In genomic region chr11:57805047-57805446, GRCm38 (mm10) we compare ENCODE assay signal across 27 mouse cellular contexts. TPM values are rescaled to one million over a fixed set of nuclear protein-coding genes. Genes with fewer than 3 reads are reported as not detected.
"Had no signal": no experiment of that assay in that cellular context is flagged by ENCODE, and none has a peak within 500 bp of the region (broad histone marks: within the 10 kb centered on the region; RNA-seq: fewer than 3 reads in every experiment).

No protein-coding gene starts in this region.

- H3K27ac ChIP-seq: kidney, postnatal 0 days; layer of hippocampus, adult 2 months; left cerebral cortex, adult 2 months; liver, embryonic 13.5 days; neural tube, embryonic 12.5 days; neural tube, embryonic 15.5 days; stomach, postnatal 0 days had no signal

- H3K27me3 ChIP-seq: neural tube, embryonic 12.5 days; neural tube, embryonic 15.5 days had no signal

- H3K9me3 ChIP-seq: liver, embryonic 13.5 days; neural tube, embryonic 12.5 days; neural tube, embryonic 15.5 days had no signal

- H3K4me2 ChIP-seq: liver, embryonic 13.5 days; midbrain, embryonic 11.5 days; neural tube, embryonic 12.5 days; neural tube, embryonic 15.5 days had no signal

- DNase-seq: kidney, adult 9 months; kidney, postnatal 25 days; layer of hippocampus, adult 9-11 months; layer of hippocampus, postnatal 36 days; liver, embryonic 13.5 days; lung, adult 2 months; lung, postnatal 14 days; lung, postnatal 4 days; midbrain, embryonic 14.5 days; right cerebral cortex, adult 18-20 months; right cerebral cortex, postnatal 14 days; right cerebral cortex, postnatal 4 days; thymus, adult 2 months; thymus, postnatal 25 days had no signal

- H3K4me3 ChIP-seq: layer of hippocampus, adult 2 months; left cerebral cortex, adult 2 months; liver, embryonic 13.5 days; neural tube, embryonic 12.5 days; neural tube, embryonic 15.5 days had no signal

- H3K9ac ChIP-seq: liver, embryonic 13.5 days; neural tube, embryonic 12.5 days; neural tube, embryonic 15.5 days had no signal

RNA-seq across cellular contexts. Expression of gene Hand1, which starts 27.6 kb away (rescaled TPM):
- total RNA-seq: layer of hippocampus, adult 2 months; layer of hippocampus, postnatal 36 days; left cerebral cortex, adult 2 months; left cerebral cortex, postnatal 10 days; left cerebral cortex, postnatal 36 days; liver, adult 2 months; megakaryocyte progenitor cell, adult 5-6 weeks; megakaryocyte-erythroid progenitor cell, adult 5-6 weeks; midbrain, postnatal 0 days had no signal
- polyA plus RNA-seq: liver, adult 2 months; lung, adult 2 months; midbrain, embryonic 11.5 days; midbrain, embryonic 14.5 days; midbrain, postnatal 0 days; neural tube, embryonic 15.5 days had no signal
